Mouse (Mus musculus): ENCODE measurements at regions not wholly inside any gene's neighbourhood (a gene's known extent, or its start where the extent isn't known, plus 50 kb on each side); places are given as distances from the start of the nearest gene placed in this dataset.

GRCm38 (mm10) chr6:100995874-100996560 is 162.6 kb downstream of the Ppp4r2 start:
- H3K4me2 ChIP-seq (ENCODE audit: low read depth, low read length) = no peak overlapping the region
- ATAC-seq (replicated peaks; ENCODE audit: insufficient number of reproducible peaks, low FRiP score, low TSS enrichment, low read depth) = 0 out of 2 replicates have a peak, but pooled peaks have one; percentile 67

DNA sequence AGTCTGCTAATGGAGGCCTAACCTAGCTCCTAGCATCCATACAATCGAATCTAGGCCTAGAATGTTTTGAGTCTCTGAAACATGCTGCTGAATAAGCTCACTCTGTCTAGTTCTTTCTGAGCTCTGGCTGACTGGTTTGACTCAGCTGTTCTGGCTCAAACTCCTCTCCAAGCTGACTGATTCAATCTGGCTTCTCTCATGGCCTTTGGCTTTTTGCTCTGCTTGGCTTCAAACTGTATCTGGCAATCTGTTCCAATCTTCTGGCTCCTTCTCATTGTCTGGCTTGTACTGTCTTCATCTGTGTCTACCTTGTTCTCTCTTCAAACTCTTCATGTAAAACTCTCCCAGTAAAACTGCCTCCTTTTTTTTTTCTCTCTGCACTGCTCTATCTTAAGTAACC is 164.9 kb downstream of the Ppp4r2 start:
- Histone ChIP-seq H3K36me3 (replicated peaks; ENCODE audit: control insufficient read depth, insufficient read depth, low read depth, low read length) (no peaks in the 10 kb centered on the region), H3K27ac (replicated peaks; ENCODE audit: low read depth, low read length) (no peak overlapping the region), H3K9me3 (replicated peaks; ENCODE audit: control insufficient read depth, low read length) (no peaks in the 10 kb centered on the region), H3K4me1 (ENCODE audit: control insufficient read depth, insufficient read depth, low read length) (no peaks in the 10 kb centered on the region), H3K9ac (replicated peaks; ENCODE audit: low read length) (no peak overlapping the region), H3K4me3 (ENCODE audit: low read depth, low read length) (no peak overlapping the region), H3K4me2 (ENCODE audit: low read depth, low read length) (no peak overlapping the region), H3K27me3 (ENCODE audit: control insufficient read depth, insufficient read depth, low read length) (no peaks in the 10 kb centered on the region)
- 82% methylated on average over 1 of the region's 1 CpGs for WGBS
- no peak for ATAC-seq (replicated peaks; ENCODE audit: insufficient number of reproducible peaks, low FRiP score, low TSS enrichment, low read depth)
- DNase-seq (ENCODE audit: low spot score) = no peak

More at GRCm38 (mm10) chr6:100995874-100996560, 162.6 kb downstream of the Ppp4r2 start:
- WGBS = 63% methylated on average over 6 of the region's 6 CpGs
- Histone ChIP-seq H3K36me3 (replicated peaks; ENCODE audit: control insufficient read depth, insufficient read depth, low read depth, low read length) (no peaks in the 10 kb centered on the region), H3K4me3 (ENCODE audit: low read depth, low read length) (no peak overlapping the region), H3K9me3 (replicated peaks; ENCODE audit: control insufficient read depth, low read length) (no peaks in the 10 kb centered on the region), H3K4me1 (ENCODE audit: control insufficient read depth, insufficient read depth, low read length) (no peaks in the 10 kb centered on the region), H3K27me3 (ENCODE audit: control insufficient read depth, insufficient read depth, low read length) (no peaks in the 10 kb centered on the region), H3K9ac (replicated peaks; ENCODE audit: low read length) (no peak overlapping the region), H3K27ac (replicated peaks; ENCODE audit: low read depth, low read length) (no peak overlapping the region)
- no peak for DNase-seq (ENCODE audit: low spot score)

GRCm38 (mm10) chr6:101003901-101004300 is 170.5 kb downstream of the Ppp4r2 start:
- WGBS = 81% methylated on average over 1 of the region's 1 CpGs
- H3K4me1 ChIP-seq (ENCODE audit: control insufficient read depth, insufficient read depth, low read length) = no peaks in the 10 kb centered on the region
- no peak for ATAC-seq (replicated peaks; ENCODE audit: insufficient number of reproducible peaks, low FRiP score, low TSS enrichment, low read depth)
- no peak for DNase-seq (ENCODE audit: low spot score)
- no peak overlapping the region for H3K9ac ChIP-seq (replicated peaks; ENCODE audit: low read length)
- no peak overlapping the region for H3K27ac ChIP-seq (replicated peaks; ENCODE audit: low read depth, low read length)
- no peaks in the 10 kb centered on the region for H3K36me3 ChIP-seq (replicated peaks; ENCODE audit: control insufficient read depth, insufficient read depth, low read depth, low read length)
- no peaks in the 10 kb centered on the region for H3K9me3 ChIP-seq (replicated peaks; ENCODE audit: control insufficient read depth, low read length)
- no peaks in the 10 kb centered on the region for H3K27me3 ChIP-seq (ENCODE audit: control insufficient read depth, insufficient read depth, low read length)
- no peak overlapping the region for H3K4me3 ChIP-seq (ENCODE audit: low read depth, low read length)
- no peak overlapping the region for H3K4me2 ChIP-seq (ENCODE audit: low read depth, low read length)

GRCm38 (mm10) chr6:101021650-101022049 is 188.2 kb downstream of the Ppp4r2 start:
- no peak overlapping the region for H3K27ac ChIP-seq (replicated peaks; ENCODE audit: low read depth, low read length)
- H3K27me3 ChIP-seq (ENCODE audit: control insufficient read depth, insufficient read depth, low read length) = no peaks in the 10 kb centered on the region
- no peak overlapping the region for H3K4me2 ChIP-seq (ENCODE audit: low read depth, low read length)
- no peaks in the 10 kb centered on the region for H3K36me3 ChIP-seq (replicated peaks; ENCODE audit: control insufficient read depth, insufficient read depth, low read depth, low read length)
- no peak overlapping the region for H3K9ac ChIP-seq (replicated peaks; ENCODE audit: low read length)
- no peak overlapping the region for H3K4me3 ChIP-seq (ENCODE audit: low read depth, low read length)
- no peaks in the 10 kb centered on the region for H3K4me1 ChIP-seq (ENCODE audit: control insufficient read depth, insufficient read depth, low read length)
- H3K9me3 ChIP-seq (replicated peaks; ENCODE audit: control insufficient read depth, low read length) = no peaks in the 10 kb centered on the region
- DNase-seq (ENCODE audit: low spot score) = no peak
- 74% methylated on average over 3 of the region's 3 CpGs for WGBS
- ATAC-seq (replicated peaks; ENCODE audit: insufficient number of reproducible peaks, low FRiP score, low TSS enrichment, low read depth) = no peak

DNA sequence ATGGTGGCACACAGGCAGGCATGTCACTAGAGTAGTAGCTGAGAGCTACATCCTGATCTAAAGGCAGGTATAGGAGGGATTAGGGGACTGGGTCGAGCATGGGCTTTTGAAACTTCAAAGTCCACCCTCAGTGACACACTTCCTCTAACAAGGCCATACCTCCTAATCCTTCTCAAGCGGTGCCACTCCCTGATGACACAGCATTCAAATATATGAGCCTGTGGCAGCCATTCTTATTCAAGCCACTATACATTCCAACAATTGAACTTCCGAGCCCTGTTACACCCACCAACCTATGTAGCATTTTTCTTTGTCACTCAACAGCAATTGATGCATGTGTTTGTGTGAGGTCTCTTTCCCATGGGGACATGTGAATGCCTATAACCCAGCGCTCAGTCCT is 192.4 kb downstream of the Ppp4r2 start:
- Histone ChIP-seq H3K4me2 (ENCODE audit: low read depth, low read length) (no peak overlapping the region), H3K4me1 (ENCODE audit: control insufficient read depth, insufficient read depth, low read length) (no peaks in the 10 kb centered on the region), H3K27me3 (ENCODE audit: control insufficient read depth, insufficient read depth, low read length) (no peaks in the 10 kb centered on the region), H3K27ac (replicated peaks; ENCODE audit: low read depth, low read length) (no peak overlapping the region), H3K4me3 (ENCODE audit: low read depth, low read length) (no peak overlapping the region), H3K9me3 (replicated peaks; ENCODE audit: control insufficient read depth, low read length) (no peaks in the 10 kb centered on the region), H3K9ac (replicated peaks; ENCODE audit: low read length) (no peak overlapping the region), H3K36me3 (replicated peaks; ENCODE audit: control insufficient read depth, insufficient read depth, low read depth, low read length) (no peaks in the 10 kb centered on the region)
- DNase-seq (ENCODE audit: low spot score) (no peak), ATAC-seq (replicated peaks; ENCODE audit: insufficient number of reproducible peaks, low FRiP score, low TSS enrichment, low read depth) (no peak)
- WGBS = 91% methylated on average over 4 of the region's 4 CpGs

GRCm38 (mm10) chr6:101027462-101027861 is 194.0 kb downstream of the Ppp4r2 start:
- Histone ChIP-seq H3K9ac (replicated peaks; ENCODE audit: low read length) (no peak overlapping the region), H3K36me3 (replicated peaks; ENCODE audit: control insufficient read depth, insufficient read depth, low read depth, low read length) (no peaks in the 10 kb centered on the region), H3K27me3 (ENCODE audit: control insufficient read depth, insufficient read depth, low read length) (no peaks in the 10 kb centered on the region), H3K27ac (replicated peaks; ENCODE audit: low read depth, low read length) (no peak overlapping the region), H3K9me3 (replicated peaks; ENCODE audit: control insufficient read depth, low read length) (no peaks in the 10 kb centered on the region), H3K4me2 (ENCODE audit: low read depth, low read length) (no peak overlapping the region), H3K4me3 (ENCODE audit: low read depth, low read length) (no peak overlapping the region), H3K4me1 (ENCODE audit: control insufficient read depth, insufficient read depth, low read length) (no peaks in the 10 kb centered on the region)
- 77% methylated on average over 10 of the region's 10 CpGs for WGBS
- ATAC-seq (replicated peaks; ENCODE audit: insufficient number of reproducible peaks, low FRiP score, low TSS enrichment, low read depth) = no peak
- DNase-seq (ENCODE audit: low spot score) = no peak

DNA sequence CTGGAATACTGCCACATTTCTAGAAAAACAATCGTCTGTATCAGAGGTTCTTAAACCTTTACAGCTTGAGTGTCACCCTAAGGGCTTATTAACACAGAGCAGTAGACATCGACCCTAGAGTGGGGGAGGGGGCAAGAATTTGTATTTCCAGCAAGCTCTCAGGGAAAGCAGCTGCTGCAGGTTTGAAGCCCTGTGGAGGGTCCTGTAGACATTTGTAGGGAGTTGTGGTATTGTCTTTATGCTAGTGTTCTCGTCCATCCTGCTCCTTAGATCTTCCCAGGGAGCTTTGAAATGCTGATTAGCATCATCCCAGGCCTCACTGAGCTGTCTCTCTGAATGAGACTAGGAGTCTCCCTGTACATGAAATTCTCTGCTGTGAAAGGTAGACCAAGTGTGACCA is 196.0 kb downstream of the Ppp4r2 start:
- no peak for DNase-seq (ENCODE audit: low spot score)
- Histone ChIP-seq H3K9ac (replicated peaks; ENCODE audit: low read length) (no peak overlapping the region), H3K4me2 (ENCODE audit: low read depth, low read length) (no peak overlapping the region), H3K27ac (replicated peaks; ENCODE audit: low read depth, low read length) (no peak overlapping the region), H3K9me3 (replicated peaks; ENCODE audit: control insufficient read depth, low read length) (no peaks in the 10 kb centered on the region), H3K36me3 (replicated peaks; ENCODE audit: control insufficient read depth, insufficient read depth, low read depth, low read length) (no peaks in the 10 kb centered on the region), H3K4me3 (ENCODE audit: low read depth, low read length) (no peak overlapping the region), H3K27me3 (ENCODE audit: control insufficient read depth, insufficient read depth, low read length) (no peaks in the 10 kb centered on the region), H3K4me1 (ENCODE audit: control insufficient read depth, insufficient read depth, low read length) (no peaks in the 10 kb centered on the region)
- 40% methylated on average over 3 of the region's 3 CpGs for WGBS
- ATAC-seq (replicated peaks; ENCODE audit: insufficient number of reproducible peaks, low FRiP score, low TSS enrichment, low read depth) = no peak

DNA sequence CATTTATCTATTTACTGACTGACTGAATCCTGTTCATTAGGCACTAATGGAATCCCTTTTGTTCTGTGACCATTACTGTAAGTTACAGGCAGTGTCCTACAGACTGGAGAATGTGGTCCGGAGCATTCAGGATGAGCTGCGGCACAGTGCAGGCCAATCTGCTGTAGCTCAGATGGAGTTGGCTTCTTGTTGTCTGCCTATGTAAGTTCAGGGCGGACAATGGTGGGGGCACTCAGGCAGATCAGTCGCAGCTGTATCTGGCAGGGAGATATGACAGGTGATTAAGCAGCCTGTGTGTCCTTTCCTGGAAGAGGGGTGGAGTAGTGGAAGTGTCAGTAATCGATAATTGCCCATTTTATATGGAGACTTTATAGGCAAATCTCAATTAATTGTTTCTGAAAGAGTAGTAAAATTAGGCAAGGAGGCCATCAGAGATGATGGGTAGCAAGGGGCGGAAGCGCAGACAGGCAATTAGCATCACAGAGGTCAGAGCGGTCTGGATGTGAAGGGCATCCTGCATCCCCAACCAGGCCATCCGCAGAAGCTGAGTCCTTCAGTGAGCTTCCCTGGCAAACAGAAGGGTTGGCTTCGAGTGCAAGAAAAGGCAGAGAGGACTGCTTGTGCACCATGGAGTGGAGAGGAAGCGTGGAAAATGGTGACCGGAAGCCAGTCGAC is 197.2 kb downstream of the Ppp4r2 start:
- WGBS = 81% methylated on average over 13 of the region's 13 CpGs
- H3K36me3 ChIP-seq (replicated peaks; ENCODE audit: control insufficient read depth, insufficient read depth, low read depth, low read length) = no peaks in the 10 kb centered on the region
- no peaks in the 10 kb centered on the region for H3K4me1 ChIP-seq (ENCODE audit: control insufficient read depth, insufficient read depth, low read length)
- no peak overlapping the region for H3K4me2 ChIP-seq (ENCODE audit: low read depth, low read length)
- no peak overlapping the region for H3K4me3 ChIP-seq (ENCODE audit: low read depth, low read length)
- no peaks in the 10 kb centered on the region for H3K9me3 ChIP-seq (replicated peaks; ENCODE audit: control insufficient read depth, low read length)
- ATAC-seq (replicated peaks; ENCODE audit: insufficient number of reproducible peaks, low FRiP score, low TSS enrichment, low read depth) = no peak
- no peak overlapping the region for H3K9ac ChIP-seq (replicated peaks; ENCODE audit: low read length)
- no peak for DNase-seq (ENCODE audit: low spot score)
- H3K27ac ChIP-seq (replicated peaks; ENCODE audit: low read depth, low read length) = no peak overlapping the region
- no peaks in the 10 kb centered on the region for H3K27me3 ChIP-seq (ENCODE audit: control insufficient read depth, insufficient read depth, low read length)
